Mouse (Mus musculus): Measurements from ENCODE around the gene Pf4. TPM values are rescaled to one million over a fixed set of nuclear protein-coding genes. Genes with fewer than 3 reads are reported as not detected.

The Pf4 gene
- 46.5 and 56.5 TPM in 2 replicates for polyA plus RNA-seq (2015; fragmentation: Nextera tagmentation; extraction: Ambion mirVana)

DNA sequence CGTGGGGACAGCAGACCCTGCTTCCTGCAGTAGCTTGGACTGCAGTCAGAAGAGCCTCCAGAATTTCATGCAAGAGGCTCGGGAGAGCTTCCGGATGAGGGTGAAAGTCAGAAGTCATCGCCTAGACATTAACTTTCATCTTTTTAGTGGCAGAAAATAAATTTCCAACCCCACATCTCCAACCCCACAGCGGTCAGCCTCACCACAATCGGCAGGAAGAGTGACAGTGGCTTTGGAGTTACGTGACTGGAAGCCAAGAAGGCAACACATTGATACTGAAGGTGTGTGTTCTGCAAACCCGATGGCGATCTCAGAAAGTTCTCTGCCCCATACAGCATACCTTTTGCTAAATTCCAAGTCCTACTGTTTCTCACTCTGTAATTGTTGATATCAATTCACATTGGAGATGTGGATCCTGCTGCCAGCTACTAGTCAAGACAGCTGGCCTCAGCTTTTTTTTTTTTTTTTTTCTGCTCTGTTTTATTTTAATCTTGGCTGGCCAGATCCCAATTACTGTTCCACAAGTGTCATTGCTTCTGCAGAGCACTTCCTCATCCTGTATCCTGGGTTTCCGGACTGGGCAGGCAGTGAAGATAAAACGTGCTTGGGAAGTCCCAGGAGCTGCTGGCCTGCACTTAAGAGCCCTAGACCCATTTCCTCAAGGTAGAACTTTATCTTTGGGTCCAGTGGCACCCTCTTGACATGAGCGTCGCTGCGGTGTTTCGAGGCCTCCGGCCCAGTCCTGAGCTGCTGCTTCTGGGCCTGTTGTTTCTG lies at the start of gene Pf4:
Gene Pf4 (plus strand): TSS at position 556 of the 774 bp plus-strand sequence.
- Histone ChIP-seq H3K9ac (no peak within 1 kb of the TSS), H3K4me2 (replicated peaks) (no peak within 1 kb of the TSS), H3K27me3 (peaks cover 16% of the 10 kb centered on the region), H3K4me3 (no peak within 1 kb of the TSS), H3K36me3 (no peaks in the 10 kb centered on the region), H3K9me3 (no peaks in the 10 kb centered on the region), H3K27ac (no peak within 1 kb of the TSS), H3K4me1 (peaks cover 6% of the 10 kb centered on the region; the same call in 1 of the 2 replicates)
- no peak for ATAC-seq (ENCODE audit: low FRiP score, low read depth)
- 87% methylated on average over 16 of the region's 16 CpGs for WGBS

DNA sequence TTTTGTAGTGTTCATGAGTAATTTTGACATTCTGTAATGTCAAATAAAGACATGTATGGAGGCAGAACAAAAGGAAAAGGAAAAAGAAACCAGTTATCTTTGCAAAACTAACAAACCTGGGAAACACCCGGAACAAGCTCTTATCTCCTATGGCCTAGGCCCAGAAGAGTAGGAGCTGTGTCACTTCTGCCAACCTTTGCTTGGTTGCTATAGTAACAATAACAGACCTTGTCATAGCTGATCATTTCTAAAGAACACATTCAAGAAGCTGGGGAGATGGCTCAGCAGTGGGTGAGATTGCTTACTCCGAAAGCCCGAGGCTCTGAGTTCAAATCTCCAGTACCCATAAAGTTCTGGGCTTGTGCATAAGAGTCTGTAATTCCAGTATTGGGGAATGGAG lies 49.6 kb upstream of the Pf4 start:
- no peak overlapping the region for H3K27ac ChIP-seq
- no peaks in the 10 kb centered on the region for H3K4me1 ChIP-seq
- ATAC-seq (ENCODE audit: low FRiP score, low read depth) = no peak
- no peak overlapping the region for H3K4me3 ChIP-seq
- no peaks in the 10 kb centered on the region for H3K27me3 ChIP-seq
- no peak overlapping the region for H3K9ac ChIP-seq
- H3K9me3 ChIP-seq = no peaks in the 10 kb centered on the region
- no peak overlapping the region for H3K4me2 ChIP-seq (replicated peaks)
- no peaks in the 10 kb centered on the region for H3K36me3 ChIP-seq
- 95% methylated on average over 3 of the region's 3 CpGs for WGBS

DNA sequence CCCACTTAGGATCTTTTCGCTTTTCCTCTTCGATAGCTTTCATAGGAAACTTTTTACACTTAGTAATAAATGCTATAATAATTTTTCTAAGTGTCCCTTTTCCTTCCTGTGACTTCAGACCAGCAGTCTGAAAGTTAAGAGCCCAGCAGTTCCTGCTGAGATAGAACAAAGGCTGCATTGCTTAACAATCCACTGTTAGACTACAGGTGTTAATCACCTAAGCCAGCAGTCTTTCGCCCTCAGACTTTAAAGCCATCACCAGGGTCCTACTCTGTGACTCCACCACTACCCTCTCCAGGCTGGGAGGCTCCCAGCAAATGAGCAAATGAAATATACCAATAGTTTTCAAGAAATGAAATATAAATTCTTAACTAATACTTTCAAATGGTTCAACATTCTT lies 44.0 kb upstream of the Pf4 start:
- H3K4me1 ChIP-seq = 0 out of 2 replicates have a peak, but pooled peaks cover 3% of the 10 kb centered on the region
- no peaks in the 10 kb centered on the region for H3K9me3 ChIP-seq
- no peak for ATAC-seq (ENCODE audit: low FRiP score, low read depth)
- no peak overlapping the region for H3K4me2 ChIP-seq (replicated peaks)
- H3K4me3 ChIP-seq = no peak overlapping the region
- H3K9ac ChIP-seq = no peak overlapping the region
- 34% methylated on average over 3 of the region's 3 CpGs for WGBS
- H3K27me3 ChIP-seq = no peaks in the 10 kb centered on the region
- H3K27ac ChIP-seq = no peak overlapping the region
- no peaks in the 10 kb centered on the region for H3K36me3 ChIP-seq

DNA sequence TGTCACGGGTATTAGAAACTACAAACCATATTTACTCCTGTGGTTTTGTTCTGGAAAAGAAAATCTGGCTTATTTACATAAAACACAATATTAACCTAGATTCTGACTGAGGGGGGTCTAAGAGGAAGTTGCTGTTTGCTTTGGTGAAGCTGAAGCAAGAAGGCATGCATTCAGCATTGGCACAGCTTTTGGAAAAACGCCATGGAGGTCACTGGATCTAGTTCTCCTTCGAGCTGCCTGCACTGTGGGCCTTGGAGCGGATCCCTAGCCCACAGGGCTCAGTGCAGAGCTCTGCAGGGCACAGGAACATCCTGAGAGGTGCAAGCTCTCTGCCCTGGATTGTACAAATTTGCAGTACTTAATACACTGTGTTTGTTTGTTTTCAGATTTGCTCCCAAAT lies 40.8 kb upstream of the Pf4 start:
- H3K4me2 ChIP-seq (replicated peaks) = no peak overlapping the region
- no peak overlapping the region for H3K9ac ChIP-seq
- H3K9me3 ChIP-seq = no peaks in the 10 kb centered on the region
- WGBS = 61% methylated on average over 4 of the region's 4 CpGs
- H3K27me3 ChIP-seq = no peaks in the 10 kb centered on the region
- H3K27ac ChIP-seq = no peak overlapping the region
- no peak for ATAC-seq (ENCODE audit: low FRiP score, low read depth)
- H3K4me3 ChIP-seq = no peak overlapping the region
- no peaks in the 10 kb centered on the region for H3K36me3 ChIP-seq
- H3K4me1 ChIP-seq = 0 out of 2 replicates have a peak, but pooled peaks cover 3% of the 10 kb centered on the region

DNA sequence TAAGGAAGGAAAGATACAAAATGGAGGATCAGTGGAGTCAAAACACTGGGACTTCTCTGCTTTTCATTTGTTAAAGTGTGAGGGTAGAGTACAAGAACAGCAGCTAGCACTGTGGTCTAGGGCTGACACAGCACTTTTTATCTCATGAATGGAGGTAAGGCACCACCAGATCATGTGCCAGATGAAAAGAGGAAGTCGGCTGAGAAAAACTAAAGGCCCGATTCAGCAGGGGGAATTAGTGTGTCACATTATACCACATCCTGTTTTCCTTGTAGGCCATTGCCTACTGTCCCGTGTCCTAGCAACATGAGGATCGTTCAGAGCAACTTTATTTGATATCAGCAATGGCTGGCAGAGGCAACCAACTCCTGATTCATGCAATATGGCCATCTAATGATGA lies 30.2 kb upstream of the Pf4 start:
- ATAC-seq (ENCODE audit: low FRiP score, low read depth) = no peak
- H3K36me3 ChIP-seq = no peaks in the 10 kb centered on the region
- 67% methylated on average over 4 of the region's 4 CpGs for WGBS

DNA sequence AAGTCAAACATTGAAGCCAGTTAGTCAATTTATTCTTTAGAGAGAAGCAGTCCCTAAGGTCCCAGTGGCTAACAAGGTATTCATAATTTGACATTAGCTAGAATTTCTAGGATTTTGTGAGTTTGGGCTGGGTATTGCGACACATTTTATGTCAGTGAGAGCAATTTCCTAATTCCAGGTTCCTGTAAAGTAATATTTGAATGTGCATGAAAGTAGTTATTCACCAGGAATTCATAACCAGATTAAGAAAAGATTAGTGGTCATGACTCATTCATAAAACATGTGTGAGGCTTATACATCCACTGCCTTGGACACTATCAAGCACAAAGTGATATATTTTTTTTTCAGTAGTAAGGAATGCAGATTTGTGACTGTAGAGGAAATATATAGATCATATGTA lies 18.3 kb upstream of the Pf4 start:
- no peaks in the 10 kb centered on the region for H3K9me3 ChIP-seq
- no peak overlapping the region for H3K27ac ChIP-seq
- no peaks in the 10 kb centered on the region for H3K36me3 ChIP-seq
- 89% methylated on average over 1 of the region's 1 CpGs for WGBS
- peaks cover 19% of the 10 kb centered on the region for H3K4me1 ChIP-seq
- H3K4me2 ChIP-seq (replicated peaks) = no peak overlapping the region
- no peak for ATAC-seq (ENCODE audit: low FRiP score, low read depth)
- H3K27me3 ChIP-seq = peaks cover 4% of the 10 kb centered on the region
- H3K4me3 ChIP-seq = no peak overlapping the region
- no peak overlapping the region for H3K9ac ChIP-seq

More for the DNA sequence above, 30.2 kb upstream of the Pf4 start:
- no peaks in the 10 kb centered on the region for H3K27me3 ChIP-seq
- no peak overlapping the region for H3K27ac ChIP-seq
- no peaks in the 10 kb centered on the region for H3K4me1 ChIP-seq
- H3K4me2 ChIP-seq (replicated peaks) = no peak overlapping the region
- H3K4me3 ChIP-seq = no peak overlapping the region
- H3K9me3 ChIP-seq = no peaks in the 10 kb centered on the region
- H3K9ac ChIP-seq = no peak overlapping the region

DNA sequence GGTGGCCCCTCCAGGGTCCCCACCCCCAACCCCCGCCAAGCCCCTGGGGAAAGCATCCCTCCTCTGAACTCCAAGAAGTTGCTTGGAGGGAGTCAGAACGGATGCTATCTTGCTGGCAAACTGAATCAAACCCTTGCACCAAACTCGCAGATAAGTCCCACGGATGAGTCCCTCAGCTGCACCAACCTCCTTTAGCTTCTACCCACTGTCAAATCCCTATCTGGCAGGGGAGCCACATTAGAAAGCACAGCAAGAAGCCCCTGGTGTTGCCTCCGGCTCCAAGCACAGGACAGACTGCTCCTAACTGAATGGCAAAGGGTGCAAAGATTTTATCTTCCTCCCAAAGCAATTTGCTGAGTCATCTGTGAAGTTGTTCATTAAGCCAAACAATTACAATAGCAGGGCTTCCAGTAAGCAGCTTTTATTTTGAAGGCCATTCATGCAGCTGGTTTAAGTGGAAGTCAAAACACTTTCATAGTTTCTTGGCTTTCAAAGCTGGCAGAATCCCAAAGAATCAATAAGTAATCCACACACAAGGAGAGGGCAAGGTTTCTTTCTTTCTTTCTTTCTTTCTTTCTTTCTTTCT lies 14.1 kb upstream of the Pf4 start:
- H3K27ac ChIP-seq = no peak overlapping the region
- H3K36me3 ChIP-seq = no peaks in the 10 kb centered on the region
- H3K27me3 ChIP-seq = peaks cover 23% of the 10 kb centered on the region
- peaks cover 26% of the 10 kb centered on the region for H3K4me1 ChIP-seq
- WGBS = 32% methylated on average over 5 of the region's 5 CpGs
- no peak overlapping the region for H3K4me2 ChIP-seq (replicated peaks)
- no peak for ATAC-seq (ENCODE audit: low FRiP score, low read depth)
- H3K9ac ChIP-seq = no peak overlapping the region
- no peak overlapping the region for H3K4me3 ChIP-seq
- no peaks in the 10 kb centered on the region for H3K9me3 ChIP-seq

DNA sequence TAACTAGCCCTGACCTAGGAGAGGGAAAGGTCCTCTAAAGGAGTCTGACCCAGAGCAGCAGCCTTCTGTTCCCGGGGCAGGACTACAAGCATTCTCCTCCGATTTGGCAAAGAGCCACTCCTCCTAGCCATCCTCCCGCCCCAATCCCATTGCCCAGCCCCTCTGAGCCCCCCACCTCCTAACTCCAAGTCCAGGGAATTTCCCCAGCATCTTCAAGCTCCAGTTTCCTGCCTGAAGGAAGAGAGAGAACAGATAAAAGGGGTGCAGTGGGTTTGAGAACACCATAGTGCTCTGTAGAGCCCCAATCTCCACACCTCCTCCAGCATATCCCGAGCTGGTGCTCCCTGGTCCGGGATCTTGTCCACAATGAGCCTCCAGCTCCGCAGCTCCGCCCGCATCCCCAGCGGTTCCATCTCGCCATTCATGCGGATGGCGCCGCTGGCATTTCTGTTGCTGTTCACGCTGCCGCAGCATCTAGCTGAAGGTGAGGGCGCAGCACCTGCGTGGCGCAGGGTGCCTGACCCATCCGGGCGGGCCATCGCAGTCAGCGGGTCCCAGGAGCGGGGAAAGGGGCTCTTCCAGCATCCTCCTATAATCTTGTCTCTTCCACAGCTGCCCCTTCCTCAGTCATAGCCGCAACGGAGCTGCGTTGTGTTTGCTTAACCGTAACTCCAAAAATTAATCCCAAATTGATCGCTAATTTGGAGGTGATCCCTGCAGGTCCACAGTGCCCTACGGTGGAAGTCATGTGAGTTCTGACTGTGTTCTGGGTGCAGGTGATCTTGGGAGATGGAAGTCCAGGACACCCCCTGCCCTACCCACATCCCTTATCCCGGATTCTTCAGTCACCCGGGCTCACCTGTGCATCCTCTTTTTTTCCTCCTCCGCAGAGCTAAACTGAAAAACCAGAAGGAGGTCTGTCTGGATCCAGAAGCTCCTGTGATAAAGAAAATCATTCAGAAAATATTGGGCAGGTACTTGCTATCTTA lies 12.9 kb upstream of the Pf4 start, which contains the start of gene Cxcl5:
Gene Cxcl5 (plus strand): TSS at position 284 of the 989 bp plus-strand sequence.
- 6% methylated on average over 32 of the region's 32 CpGs for WGBS

DNA sequence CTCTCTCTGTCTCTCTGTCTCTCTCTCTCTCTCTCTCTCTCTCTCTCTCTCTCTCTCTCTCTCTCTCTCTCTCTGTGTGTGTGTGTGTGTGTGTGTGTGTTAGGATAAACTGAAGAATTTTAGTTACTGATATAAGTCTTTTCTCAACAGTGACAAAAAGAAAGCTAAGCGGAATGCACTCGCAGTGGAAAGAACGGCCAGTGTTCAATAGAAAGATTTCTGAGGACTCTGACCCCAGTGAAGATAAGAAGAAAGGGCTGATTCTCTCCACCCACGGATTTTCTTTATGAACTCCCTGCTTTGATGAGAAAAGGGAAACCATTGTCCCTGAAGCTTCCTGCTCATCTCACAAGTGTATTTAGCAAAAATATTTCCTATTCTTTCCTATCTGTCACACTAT lies 11.9 kb upstream of the Pf4 start:
- no peak for ATAC-seq (ENCODE audit: low FRiP score, low read depth)
- H3K27ac ChIP-seq = no peak overlapping the region
- H3K4me2 ChIP-seq (replicated peaks) = no peak overlapping the region
- WGBS = 70% methylated on average over 4 of the region's 4 CpGs
- H3K9me3 ChIP-seq = no peaks in the 10 kb centered on the region
- peaks cover 23% of the 10 kb centered on the region for H3K27me3 ChIP-seq
- H3K4me1 ChIP-seq = peaks cover 26% of the 10 kb centered on the region
- H3K36me3 ChIP-seq = no peaks in the 10 kb centered on the region
- no peak overlapping the region for H3K9ac ChIP-seq
- H3K4me3 ChIP-seq = no peak overlapping the region

More for the DNA sequence above, 12.9 kb upstream of the Pf4 start, which contains the start of gene Cxcl5:
- peaks cover 26% of the 10 kb centered on the region for H3K4me1 ChIP-seq
- peaks cover 23% of the 10 kb centered on the region for H3K27me3 ChIP-seq
- peak within 1 kb of the TSS; percentile 71 for H3K4me2 ChIP-seq (replicated peaks)
- H3K27ac ChIP-seq = no peak within 1 kb of the TSS
- peak within 1 kb of the TSS; percentile 43 for H3K4me3 ChIP-seq
- H3K36me3 ChIP-seq = no peaks in the 10 kb centered on the region
- peak; percentile 17; the same call in 1 of the 2 replicates for ATAC-seq (ENCODE audit: low FRiP score, low read depth)
- H3K9ac ChIP-seq = peak within 1 kb of the TSS; percentile 54
- no peaks in the 10 kb centered on the region for H3K9me3 ChIP-seq

DNA sequence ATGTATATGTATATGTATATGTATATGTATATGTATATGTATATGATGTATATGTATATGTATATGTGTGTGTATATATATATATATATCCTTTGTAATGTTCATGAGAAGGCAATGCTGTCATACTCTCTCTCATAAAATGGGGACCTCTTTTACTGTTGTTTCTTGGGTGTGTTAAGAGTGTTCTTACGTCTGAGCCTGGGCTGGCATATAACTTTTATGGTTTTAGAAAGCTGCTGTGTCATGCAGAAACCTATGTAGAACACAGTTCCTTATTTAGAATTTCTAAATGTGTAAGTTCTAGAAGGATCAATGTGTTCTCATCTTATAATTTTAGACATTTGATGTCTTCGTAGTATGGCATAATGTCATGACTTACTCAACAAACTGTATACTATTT lies 11.4 kb upstream of the Pf4 start:
- Histone ChIP-seq H3K4me2 (replicated peaks) (no peak overlapping the region), H3K36me3 (no peaks in the 10 kb centered on the region), H3K4me3 (no peak overlapping the region), H3K9ac (no peak overlapping the region), H3K9me3 (no peaks in the 10 kb centered on the region), H3K4me1 (peaks cover 26% of the 10 kb centered on the region), H3K27me3 (peaks cover 26% of the 10 kb centered on the region), H3K27ac (no peak overlapping the region)
- no peak for ATAC-seq (ENCODE audit: low FRiP score, low read depth)
- 78% methylated on average over 2 of the region's 2 CpGs for WGBS

DNA sequence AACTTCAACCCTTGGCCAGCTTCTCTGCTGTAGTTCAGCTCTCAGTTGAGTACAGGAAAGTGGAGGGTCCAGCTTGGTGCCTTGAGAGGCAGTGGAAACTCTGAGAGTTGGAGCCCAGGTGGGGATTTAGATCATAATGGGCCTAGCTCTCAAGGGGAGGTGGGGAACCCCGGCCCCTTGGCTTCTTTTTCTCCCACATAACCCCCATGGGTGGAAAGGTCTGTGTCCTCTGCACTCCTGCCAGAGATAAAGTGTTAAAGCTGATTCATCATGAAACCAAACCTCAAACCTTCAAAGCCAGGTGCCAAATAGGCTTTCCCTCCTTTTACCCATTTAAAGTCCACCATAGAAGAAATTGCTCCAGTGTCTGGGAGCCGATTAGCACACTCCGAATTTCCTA lies 10.4 kb upstream of the Pf4 start:
- Histone ChIP-seq H3K27me3 (peaks cover 29% of the 10 kb centered on the region), H3K4me2 (replicated peaks) (no peak overlapping the region)

More for the DNA sequence above, 10.4 kb upstream of the Pf4 start:
- no peak for ATAC-seq (ENCODE audit: low FRiP score, low read depth)
- Histone ChIP-seq H3K9me3 (no peaks in the 10 kb centered on the region), H3K27ac (no peak overlapping the region), H3K4me1 (peaks cover 26% of the 10 kb centered on the region), H3K36me3 (no peaks in the 10 kb centered on the region), H3K9ac (no peak overlapping the region), H3K4me3 (no peak overlapping the region)
- WGBS = 81% methylated on average over 3 of the region's 3 CpGs

All from limb, embryonic 13.5 days (tissue).